Mouse (Mus musculus) NIH3T3 (cell line): ENCODE data around the gene Tppp2.

Experiments
- DNase-seq: peaks from one replicate; pipeline ENCODE4 v3.0.0-alpha.2; 2012; ENCODE audit warnings: low read depth

The Tppp2 gene

DNA sequence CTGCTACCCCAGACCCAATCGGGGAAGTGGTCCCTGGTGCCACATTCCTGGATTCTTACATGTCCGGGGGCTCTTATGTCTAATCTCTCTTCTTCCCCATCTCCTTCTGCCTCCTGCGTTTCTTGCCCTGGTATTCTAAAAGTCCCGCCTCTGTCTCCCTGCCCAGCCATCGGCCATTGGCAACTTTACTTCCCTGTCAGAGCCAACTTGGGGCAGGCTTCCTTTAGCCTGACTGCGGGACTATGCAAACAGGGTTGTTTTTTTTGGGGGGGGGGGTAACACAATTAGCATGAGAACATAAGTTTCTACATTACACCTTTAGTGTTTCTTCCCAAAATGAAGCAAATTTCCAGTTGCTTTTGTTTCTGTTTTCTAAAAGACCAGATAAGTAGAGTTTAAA, 25.1 kb downstream of the Tppp2 start:
- DNase-seq: no peak

DNA sequence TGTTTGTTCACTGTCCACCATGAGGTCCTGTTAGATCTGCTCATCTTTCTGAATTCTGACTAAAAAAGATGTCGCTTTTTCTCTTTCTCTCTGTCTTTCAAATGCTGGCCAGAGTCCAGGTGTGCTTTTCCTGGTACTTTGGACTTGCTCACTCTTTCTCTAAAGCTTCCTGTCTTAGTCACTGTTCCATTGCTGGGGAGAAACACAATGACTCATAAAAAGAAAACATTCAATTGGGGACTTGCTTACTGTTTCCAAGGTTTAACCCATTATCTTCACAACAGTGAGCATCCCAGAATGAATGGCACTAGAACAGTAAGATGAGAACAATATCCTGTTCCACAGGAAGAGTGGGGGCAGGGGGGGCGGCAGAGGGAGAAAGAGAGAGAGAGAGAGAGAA, 42.1 kb downstream of the Tppp2 start:
- no peak for DNase-seq

DNA sequence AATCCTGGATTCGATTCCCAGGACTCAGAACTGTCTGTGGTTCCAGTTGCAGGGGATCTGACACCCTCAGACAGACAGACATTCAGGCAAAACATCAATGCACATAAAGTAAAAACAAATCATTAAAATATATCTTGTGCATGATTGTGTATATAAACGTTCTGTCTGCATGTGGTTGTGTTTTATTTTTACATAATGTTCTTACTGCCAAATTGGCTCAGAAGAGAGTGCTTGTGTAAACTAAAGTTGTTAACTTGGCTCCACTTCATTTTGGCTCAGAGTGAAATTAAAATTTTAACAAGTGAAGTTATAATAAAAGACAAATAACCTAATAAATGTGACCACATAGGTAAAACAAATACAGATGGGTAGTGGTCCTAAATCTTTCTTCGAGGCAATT, 49.2 kb downstream of the Tppp2 start:
- DNase-seq: no peak
